Mouse (Mus musculus): ENCODE measurements around the gene Loxl3. TPM values are rescaled to one million over a fixed set of nuclear protein-coding genes. Genes with fewer than 3 reads are reported as not detected.

The Loxl3 gene
- total RNA-seq, 2 experiments from 2014 or later, result 0.61 to 8.2 TPM

DNA sequence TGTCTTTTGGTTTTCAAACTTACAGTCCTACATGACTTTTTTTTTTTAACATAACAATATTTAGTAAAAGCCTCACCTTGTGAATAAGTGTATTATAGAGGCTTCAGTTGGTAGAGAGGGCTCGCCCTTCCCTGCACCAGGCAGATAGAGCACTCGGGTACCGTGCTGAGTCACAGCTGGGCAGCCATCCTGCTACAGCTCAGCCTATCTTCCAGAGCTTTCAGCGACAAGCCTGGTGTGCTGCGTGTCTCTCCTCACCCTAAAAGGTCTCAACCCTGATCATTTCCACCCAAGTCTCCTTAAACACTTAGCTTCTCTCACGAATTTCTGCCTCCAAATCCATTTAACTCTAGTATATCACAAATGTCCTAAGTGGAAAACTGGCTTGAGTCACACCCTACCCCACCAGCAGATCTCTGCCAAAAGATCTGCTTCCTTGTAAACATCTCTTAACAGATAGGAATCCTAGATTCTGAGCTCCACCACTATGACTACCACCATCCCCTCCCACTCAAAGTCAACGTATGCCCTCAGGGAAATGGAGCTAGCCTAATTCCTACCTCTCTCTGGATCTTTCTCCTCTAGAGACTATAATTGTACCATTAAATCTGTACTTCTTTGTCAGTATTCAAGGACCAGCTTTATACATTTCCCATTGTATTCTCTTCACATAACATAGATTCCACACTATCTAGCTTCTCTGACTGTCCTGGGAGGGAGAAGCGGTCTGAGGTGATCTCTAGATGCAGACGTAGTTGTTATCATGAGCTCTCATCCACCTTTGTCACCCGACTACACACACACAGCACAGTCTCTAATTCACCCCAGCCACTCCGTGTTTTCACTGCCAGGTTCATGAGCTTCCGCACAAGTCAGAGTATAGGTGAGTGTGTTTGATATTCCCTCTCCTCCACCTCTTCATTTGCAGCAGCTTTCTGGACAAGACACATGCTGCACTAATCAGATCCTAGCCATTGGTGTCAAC, 19.2 kb upstream of the Loxl3 start:
- peak; percentile 89 for ATAC-seq (replicated peaks; ENCODE audit: low FRiP score, low TSS enrichment, poor library complexity, severe bottlenecking)

DNA sequence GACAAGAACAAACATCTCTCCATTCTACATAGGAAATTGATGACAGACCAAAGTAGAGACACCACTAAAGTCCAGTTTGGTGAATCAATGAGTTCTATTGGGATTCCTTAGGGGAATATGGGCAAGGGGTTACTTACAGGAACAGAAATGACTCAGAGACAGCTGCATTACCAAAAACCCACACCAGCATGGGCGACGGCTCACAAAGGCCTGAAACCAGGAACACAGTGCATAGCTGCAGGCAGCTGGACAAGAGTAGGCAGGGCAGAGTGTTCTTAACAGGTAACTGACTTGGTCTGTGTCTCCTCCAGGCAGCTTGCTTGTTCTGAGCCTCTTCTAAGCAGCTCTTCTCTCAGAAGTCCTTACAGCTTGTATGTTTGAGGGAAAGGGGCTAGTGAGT, 18.2 kb upstream of the Loxl3 start:
- no peak for ATAC-seq (replicated peaks; ENCODE audit: low FRiP score, low TSS enrichment, poor library complexity, severe bottlenecking)

DNA sequence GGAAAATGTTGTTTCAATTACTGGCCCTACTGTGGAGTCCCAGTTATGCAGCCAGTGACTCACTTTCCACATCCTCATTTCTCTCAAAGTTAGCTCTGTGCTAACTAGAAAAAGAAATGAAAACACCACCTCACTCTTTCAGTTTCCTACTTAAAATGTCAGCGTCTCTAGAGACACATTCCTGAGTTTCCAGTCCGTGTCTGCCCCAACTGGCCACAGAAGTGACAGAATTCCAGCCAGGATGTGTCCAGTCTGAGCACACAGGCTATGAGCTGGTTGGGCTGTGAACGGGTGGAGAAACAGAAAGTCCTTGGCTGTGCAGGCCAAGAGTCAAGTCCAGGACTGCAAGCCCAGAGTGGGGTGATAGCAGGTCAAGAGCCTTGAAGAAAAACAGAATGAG, 16.8 kb upstream of the Loxl3 start:
- ATAC-seq (replicated peaks; ENCODE audit: low FRiP score, low TSS enrichment, poor library complexity, severe bottlenecking), result no peak

DNA sequence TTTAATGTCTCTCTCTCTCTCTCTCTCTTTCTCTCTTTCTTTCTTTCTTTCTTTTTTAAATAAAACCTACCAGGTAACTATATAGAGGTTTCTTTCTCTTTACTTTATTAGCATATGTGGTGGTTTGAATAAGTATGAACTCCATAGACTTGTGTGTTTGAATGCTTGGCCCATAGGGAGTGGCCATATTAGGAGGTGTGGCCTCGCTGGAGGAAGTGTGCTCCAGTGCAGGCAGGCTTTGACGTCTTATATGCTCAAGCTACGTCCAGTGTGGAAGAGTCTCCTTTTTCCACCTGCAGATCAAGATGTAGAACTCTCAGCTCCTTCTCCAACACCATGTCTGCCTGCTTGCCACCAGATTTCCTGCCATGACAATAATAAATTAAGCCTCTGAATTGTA, 14.9 kb upstream of the Loxl3 start:
- no peak for ATAC-seq (replicated peaks; ENCODE audit: low FRiP score, low TSS enrichment, poor library complexity, severe bottlenecking)

DNA sequence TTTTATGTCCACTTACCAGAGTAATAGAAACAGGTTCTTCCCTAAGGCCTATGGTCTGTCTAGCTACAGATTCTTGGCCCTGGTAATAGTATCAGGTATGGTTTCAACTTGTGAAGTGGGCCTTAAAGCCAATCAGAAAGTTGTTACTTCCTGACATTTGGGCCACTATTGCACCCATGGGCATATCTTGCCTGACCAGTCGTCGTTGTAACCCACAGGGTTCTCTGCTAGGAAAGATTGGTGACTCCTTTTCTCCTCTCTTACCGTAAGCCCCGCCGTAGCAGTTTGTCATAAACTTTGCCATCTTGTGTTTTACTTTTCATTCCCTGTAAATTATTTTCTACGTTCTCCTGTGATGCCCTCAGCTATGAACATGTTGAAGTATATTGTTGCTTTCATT, 13.9 kb upstream of the Loxl3 start:
- peak; percentile 72 for ATAC-seq (replicated peaks; ENCODE audit: low FRiP score, low TSS enrichment, poor library complexity, severe bottlenecking)

DNA sequence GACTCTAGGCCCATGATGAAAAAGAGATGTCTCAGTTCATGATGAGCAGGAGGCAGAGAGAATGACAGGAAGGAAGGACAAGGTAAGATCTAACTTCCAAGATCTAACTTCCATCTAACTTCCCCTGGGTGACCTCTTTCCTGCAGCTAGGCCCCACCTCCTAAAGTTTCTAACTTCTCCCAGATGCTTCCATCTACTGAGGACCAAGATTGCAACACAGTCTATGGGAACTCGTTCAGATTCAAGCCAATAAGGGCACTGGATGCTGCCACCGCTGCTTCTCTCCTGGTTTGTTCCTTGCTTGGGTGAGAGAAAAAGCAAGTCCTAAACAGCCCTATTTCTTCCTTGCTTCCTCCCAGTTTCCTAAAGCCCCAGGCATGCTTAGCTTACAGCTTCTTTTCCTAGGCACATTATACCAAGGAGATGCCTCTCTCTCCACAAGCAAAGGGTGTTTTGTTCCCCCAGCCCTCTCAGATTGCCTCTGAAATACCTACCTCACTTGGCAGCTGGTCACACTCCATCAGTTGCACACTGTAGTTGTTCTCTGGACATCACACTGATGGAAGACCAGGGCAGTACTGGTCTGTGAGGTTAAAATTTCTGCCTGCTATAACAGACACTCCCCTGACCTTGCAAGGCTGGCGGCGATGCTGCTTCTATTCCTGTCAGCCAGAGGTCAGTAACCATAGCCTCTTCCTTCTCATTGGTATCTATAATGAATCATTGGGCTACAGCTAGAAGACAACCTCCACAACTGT, 13.0 kb upstream of the Loxl3 start:
- ATAC-seq (replicated peaks; ENCODE audit: low FRiP score, low TSS enrichment, poor library complexity, severe bottlenecking), result no peak

DNA sequence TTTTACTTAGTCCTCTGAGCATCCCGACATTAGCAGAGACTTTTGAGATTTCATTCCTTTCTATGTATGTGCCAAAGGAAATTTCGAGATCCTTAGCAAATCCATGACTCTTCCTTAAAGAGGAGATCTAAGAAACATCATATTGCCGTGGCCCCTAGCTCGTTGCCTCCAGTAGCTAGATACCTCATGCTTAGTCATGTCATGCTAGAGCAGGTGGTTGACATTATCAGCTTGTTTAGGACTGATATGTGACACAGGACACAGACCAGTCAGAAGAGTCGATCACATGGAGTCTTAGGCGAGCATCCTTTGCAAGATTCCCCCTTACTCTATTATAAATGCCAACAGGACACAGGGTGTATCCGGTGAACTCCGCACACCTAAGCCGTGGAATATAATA, 11.0 kb upstream of the Loxl3 start:
- ATAC-seq (replicated peaks; ENCODE audit: low FRiP score, low TSS enrichment, poor library complexity, severe bottlenecking), result no peak

DNA sequence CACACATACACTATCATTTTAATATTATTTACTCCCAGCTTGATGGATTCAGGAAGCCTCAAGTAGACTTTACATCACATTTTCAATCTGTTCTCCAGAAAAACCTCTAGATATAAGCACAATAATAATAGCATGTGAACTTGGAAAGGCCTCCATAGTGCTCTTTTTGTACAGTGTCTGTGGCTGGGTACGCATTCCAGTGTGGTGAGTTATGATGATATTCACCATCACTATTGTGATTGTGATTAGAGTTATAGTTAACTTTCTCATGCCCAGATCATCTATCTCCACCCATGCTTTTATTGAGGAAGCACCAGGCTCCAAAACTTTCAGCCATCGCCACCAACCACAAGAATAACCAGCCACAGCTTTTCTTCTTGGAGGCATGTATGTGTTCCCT, 10.2 kb upstream of the Loxl3 start:
- ATAC-seq (replicated peaks; ENCODE audit: low FRiP score, low TSS enrichment, poor library complexity, severe bottlenecking), result no peak

DNA sequence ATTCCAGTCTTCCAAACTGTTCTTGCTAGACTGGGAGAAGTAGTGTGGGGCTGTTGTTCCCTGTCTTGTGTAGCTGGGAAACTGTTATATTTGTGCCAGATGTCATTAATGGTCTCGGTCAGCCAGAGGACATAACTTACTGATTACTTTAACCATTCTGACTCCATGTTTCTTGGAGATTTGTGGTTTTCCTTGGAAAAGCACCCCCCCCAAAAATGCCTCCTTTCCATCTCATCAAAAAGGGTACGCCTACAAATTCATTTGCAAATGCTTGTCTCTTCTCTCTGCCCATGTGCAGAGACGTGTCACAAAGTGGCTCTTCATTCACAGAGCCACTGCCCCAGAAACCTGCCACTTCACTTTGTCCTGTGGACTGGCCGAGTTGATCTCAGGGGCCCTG, 9.6 kb upstream of the Loxl3 start:
- no peak for ATAC-seq (replicated peaks; ENCODE audit: low FRiP score, low TSS enrichment, poor library complexity, severe bottlenecking)

DNA sequence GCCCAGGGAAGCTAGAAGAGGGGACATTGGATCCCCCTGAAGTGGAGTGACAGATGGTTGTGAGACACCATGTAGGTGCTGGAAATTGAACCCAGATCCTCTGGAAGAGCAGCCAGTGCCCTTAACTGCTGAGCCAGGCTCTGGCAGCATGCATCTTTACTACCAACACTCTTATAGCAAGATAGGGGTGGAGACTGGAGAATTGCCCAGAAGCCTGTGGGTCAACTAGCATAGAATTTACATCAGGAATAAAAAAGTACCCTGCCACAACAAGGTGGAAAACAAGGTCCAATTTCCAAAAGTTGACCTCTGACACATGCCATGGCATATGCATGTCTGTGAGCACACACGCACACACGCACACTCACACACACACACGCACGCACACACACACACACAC, 8.8 kb upstream of the Loxl3 start:
- no peak for ATAC-seq (replicated peaks; ENCODE audit: low FRiP score, low TSS enrichment, poor library complexity, severe bottlenecking)

DNA sequence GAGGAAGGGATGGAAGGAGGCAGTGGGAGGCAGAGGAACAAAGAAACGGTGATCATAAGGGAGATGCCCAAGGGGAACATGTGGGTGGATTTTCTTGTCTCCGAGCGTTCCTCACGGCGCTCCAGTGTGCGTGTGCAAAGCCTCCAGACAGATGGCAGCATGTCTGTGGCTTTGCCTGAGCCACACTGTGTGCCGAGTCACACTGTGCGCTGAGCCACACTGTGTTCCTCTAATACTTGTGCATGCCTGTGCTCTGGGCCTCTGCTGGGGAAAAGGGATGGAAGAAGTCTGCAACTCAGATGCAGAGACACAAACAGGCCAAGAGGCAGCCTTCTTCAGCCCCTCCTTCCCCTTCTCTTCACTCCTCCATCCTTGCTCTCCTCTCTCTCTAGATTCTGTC, 6.7 kb upstream of the Loxl3 start:
- ATAC-seq (replicated peaks; ENCODE audit: low FRiP score, low TSS enrichment, poor library complexity, severe bottlenecking), result no peak

DNA sequence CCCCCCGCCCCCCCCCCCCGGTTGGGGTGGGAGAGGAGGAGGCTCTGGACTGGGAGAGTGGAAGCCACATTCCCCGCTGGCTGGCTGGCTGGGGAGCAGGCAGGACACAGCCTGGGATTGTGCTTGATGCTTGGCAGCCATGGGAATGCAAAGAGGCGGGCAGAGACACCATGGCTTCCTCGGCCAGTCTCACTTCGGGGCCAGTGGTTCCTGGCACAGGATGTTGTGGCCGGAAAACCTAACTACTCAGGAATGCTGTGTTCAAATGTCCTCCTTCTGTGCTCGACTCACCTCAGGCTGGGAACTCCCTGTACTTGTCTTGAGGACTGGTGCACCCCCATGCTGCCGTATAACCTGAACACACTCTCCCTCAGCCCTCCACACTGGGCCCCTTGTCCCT, 6.3 kb upstream of the Loxl3 start:
- no peak for ATAC-seq (replicated peaks; ENCODE audit: low FRiP score, low TSS enrichment, poor library complexity, severe bottlenecking)

DNA sequence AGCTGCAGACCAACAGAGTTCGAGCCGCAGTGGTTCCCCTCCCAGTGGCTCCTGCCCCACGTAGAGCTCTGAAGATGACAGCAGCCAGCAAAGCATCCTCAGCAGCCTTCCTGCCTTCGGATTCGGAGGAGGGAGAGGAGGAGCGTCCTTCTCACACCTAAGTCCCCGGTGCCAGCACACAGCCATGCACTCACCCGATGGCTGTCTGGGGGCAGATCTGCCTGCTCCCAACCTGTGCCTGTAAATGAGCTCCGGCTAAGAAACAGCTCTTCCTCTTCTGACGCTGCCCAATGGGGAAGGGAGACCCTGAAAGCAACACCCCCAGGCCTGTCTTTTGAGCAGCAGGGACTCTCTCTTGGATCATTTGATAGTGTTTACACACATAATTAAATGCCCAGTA, 4.2 kb upstream of the Loxl3 start:
- ATAC-seq (replicated peaks; ENCODE audit: low FRiP score, low TSS enrichment, poor library complexity, severe bottlenecking), result no peak

DNA sequence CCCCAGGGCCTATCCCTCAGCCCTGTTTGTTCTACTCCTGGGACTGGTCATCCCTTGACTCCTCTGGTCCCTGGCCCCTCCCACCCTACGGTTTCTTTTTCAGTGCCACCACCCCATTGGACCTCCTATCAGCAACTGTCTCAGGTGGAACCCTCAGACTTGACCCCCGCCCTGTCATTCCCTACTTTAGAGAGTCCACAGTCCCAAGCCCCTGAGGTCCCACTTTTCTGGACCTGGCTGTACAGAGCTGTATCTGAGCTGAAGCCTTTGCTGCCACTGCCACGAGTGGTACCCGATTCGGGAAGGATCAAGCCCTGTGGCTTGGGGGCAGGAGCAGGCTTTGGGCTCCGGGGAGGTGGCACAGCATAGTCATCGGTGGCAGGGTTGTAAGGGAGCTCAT, 2.9 kb upstream of the Loxl3 start:
- no peak for ATAC-seq (replicated peaks; ENCODE audit: low FRiP score, low TSS enrichment, poor library complexity, severe bottlenecking)

DNA sequence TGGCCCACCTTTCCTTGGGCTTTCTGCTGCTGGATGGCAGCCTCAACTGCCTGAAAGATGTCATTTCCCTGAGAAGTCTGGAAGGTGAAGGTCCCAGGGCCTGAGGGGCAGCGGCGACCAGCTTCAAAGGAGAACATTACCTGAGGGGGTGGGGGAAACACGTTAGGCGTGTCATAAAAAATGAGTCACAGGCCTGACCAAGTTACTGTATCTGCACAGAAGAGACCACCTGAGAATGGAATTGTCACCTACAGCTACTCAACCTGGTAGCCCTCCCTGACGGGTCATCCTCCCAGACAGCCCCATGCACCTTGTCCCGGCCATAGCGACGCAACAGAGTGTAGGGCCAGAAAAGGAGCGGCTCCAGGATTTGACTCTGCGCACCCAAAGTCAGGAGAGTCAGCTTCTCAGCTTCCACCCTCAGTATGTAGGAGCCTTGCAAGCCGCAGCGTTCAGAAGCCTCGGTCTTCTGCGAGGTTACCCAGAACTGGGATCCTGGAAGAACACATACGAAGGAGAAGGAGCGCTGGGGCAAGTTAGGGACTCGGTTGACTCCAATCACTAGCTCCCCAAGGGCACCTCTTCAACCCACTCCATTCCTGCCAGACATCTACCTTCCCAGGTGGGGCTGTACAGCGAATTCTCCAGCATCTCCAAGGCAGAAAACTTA, 1.9 kb upstream of the Loxl3 start:
- no peak for ATAC-seq (replicated peaks; ENCODE audit: low FRiP score, low TSS enrichment, poor library complexity, severe bottlenecking)

DNA sequence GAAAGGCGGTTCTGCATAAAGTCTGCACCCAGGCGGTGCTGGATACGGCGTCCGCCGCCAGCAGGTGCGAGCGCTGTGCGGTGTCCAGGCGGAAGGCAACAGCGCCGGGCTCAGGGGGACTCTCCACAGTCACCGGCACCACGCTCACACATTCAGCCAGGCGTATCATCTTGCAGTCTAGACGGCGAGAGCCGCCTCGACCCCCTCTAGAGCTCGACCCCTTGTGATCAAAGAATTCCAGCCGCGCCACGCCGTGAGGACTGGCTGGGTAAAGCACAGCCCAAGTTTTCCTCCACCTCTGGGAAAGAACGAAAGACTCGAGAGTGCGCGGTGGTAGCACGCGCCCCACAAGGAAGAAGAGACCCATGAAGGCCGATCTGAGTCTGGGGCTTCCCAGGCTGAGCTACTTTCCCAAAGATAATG, 1.2 kb upstream of the Loxl3 start:
- ATAC-seq (replicated peaks; ENCODE audit: low FRiP score, low TSS enrichment, poor library complexity, severe bottlenecking), result peak; percentile 68

DNA sequence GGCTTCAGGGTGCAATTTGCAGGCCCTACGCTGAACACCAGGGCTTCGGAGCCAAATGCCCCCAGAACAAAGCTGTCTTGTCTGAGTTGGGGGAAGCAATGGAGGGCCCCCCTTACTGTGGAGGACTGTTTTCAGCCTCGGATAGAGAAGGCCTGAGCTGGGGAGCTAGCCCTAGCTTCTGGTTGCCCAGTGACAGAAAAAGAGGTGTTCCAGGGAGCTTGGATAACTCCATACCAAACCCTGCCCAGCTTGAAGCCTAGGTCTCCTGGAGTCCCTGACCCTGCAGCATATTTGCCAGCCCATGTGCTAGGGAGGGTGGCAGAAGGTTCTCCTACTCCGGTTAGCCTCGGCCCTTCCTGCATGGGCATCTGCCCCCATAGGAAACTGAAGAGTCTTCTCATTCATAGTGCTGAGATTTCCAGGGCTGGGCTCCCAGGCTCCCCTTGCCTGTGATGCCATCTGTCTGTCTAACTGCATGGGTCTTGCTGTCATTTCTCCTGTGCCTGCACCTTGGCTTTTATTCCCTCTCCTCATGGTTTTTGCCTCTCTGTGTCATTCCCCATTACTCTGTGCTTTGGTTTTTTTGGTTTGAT, 586 bp downstream of the Loxl3 start:
- no peak for ATAC-seq (replicated peaks; ENCODE audit: low FRiP score, low TSS enrichment, poor library complexity, severe bottlenecking)

DNA sequence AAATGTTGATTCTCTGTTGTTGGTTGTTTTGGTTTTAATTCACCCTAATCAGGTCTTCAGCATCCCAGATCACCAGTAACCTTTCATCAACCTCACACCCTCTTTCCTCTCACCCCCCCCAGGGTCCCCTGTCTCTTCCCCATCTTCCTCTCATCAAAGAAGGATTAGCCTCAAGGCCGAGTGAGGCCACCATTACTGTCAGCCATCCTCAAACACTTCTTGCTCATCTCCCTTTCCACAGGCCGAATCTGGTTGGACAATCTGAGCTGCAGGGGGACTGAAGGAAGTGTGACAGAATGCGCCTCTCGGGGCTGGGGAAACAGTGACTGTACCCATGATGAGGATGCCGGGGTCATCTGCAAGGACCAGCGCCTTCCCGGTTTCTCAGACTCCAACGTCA, 3.2 kb downstream of the Loxl3 start:
- ATAC-seq (replicated peaks; ENCODE audit: low FRiP score, low TSS enrichment, poor library complexity, severe bottlenecking), result no peak

DNA sequence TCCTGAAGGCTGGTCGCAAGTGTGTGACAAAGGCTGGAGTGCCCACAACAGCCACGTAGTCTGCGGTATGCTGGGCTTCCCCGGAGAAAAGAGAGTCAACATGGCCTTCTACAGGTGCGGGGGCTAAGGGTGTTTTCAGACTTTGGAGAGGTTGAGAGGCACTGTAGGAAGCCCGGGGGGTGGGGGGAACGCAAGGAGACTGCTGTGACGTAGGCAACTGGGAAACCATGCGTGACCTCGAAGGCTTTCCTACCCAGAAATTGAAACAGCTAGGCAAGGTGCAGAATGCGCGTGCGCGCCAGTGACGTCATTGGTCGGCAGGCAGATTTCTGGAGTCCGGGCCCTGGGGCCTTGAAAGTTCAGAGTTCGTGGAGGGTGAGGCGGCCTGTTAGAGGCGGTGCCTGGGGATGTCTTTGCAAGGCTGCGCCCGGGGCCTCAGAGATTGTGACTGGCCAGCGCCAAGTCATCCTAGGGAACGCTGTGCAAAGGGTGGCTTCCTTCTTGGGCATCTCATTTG, 4.6 kb downstream of the Loxl3 start:
- peak; percentile 89 for ATAC-seq (replicated peaks; ENCODE audit: low FRiP score, low TSS enrichment, poor library complexity, severe bottlenecking)

DNA sequence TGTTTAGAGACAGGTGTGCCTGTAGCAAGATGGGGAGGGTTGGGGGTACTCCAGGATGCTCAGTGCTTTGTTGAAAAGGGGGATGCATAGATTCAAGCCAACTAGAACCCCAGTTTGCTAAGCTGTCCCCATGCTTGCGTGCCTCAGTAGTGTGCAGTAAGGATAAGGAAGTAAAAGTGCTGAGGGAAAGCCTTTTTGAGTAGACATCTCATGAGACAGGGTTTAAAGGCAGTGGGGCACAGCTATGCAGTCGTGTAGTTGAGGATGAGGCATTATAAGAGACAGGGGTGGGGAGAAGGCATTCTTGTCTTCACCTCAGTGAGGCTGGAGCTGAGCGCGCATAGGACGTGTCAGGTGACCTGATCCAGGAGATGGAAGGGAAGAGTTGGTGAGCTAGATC, 6.6 kb downstream of the Loxl3 start:
- ATAC-seq (replicated peaks; ENCODE audit: low FRiP score, low TSS enrichment, poor library complexity, severe bottlenecking), result no peak
